Mouse (Mus musculus): ENCODE results near the gene Ccdc58.
"Not testable (repeated sequence)": the region's sequence is repeated elsewhere in the genome, so short reads cannot be mapped to it uniquely, and the experiment has no call there.

The Ccdc58 gene

DNA sequence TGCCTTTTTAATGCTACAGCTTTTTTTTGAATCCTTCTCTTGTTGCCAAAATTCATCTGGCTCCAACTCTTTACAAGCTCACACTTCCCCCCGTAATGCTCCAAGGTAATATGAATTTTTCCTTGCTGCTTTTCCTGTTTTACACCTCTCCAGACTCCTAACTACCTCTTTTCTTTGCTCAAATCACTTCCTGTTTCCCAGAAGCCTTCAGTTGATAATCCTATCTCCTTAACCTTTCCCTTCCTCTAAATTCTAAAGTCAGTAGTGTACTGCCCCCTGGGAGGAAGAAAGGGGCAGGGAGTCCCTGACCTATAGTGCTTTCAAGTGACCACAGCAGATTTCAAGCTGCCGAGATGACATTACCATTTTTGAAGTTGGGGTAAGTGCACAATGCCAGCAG is 3.8 kb upstream of the Ccdc58 start:
- ChIA-PET CTCF (interaction anchor here in 2 of 4 experiments (0.5 to 0.9 kb wide), 2 partner anchors 11 to 12 kb away, joined by 3 to 5 read pairs; no protein-coding TSS in a partner anchor), POLR2A (interaction anchor here (0.6 to 2.8 kb wide), 17 partner anchors 8 to 295 kb away, joined by 3 to 13 read pairs (median 3); partner anchors contain the start of gene Wdr5b (in 2 of the 4))

DNA sequence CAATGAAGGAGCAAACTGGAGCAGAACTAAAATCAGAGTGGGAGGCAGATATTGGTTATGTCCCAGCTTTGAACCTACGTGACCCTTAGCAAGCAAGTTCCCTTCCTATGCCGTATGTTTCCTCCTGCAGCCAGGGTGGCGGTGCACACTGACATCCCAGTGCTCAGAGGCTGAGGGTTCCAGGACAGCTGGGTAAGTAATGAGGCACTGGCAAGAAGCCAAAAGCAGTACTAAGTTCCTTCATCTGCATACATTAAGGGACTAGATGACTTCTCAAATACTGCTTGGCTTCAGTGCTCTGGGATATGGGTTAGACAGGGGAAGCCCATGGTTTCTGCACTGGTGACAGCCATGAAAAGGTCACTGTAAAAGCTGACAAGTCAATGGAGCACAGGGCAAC is 3.1 kb upstream of the Ccdc58 start:
- POLR2A ChIA-PET, result interaction anchor here (0.7 to 2.8 kb wide), 14 partner anchors 9 to 296 kb away, joined by 3 to 13 read pairs (median 4); partner anchors contain the start of gene Wdr5b (in 2 of the 4)

DNA sequence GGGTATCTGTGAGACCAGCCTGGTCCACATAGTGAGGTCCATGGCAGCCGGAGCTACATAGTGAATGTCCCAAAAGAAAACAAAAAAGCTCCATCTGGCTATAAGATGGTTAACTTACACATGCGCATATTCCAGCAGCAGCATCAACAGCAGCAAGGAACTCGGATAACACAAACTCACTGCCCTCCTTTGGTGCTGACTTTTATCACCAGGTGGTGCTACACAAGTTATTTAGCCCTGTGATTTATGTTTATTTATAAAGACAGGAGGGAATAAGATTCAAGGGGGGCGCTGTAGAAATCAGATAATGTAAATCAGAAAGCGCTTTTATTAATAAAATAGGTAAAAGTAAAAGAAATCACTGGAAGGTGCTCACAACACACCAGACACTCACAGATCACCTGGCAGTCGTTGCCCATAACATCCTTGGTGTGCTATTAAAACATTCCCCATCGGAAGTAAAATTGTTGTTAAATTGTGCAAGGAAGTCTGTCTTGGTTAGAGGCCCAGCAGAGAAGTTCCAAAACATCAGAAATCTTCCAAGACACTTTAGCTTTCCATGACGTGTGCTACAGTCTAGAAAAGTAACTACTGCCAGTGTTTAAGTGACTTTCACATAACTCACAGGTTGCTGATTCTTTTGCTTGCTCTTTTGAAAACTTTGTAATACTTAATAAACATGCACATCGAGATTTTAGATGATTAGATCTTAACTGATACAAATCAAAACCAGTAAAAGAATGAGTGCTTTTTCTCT is 1.5 kb upstream of the Ccdc58 start:
- CTCF ChIA-PET, result no interaction called here

More for the DNA sequence above, 3.1 kb upstream of the Ccdc58 start:
- CTCF ChIA-PET, result interaction anchor here in 1 of 4 experiments (0.6 kb wide), 1 partner anchor 178 kb away, joined by 4 read pairs; no protein-coding TSS in a partner anchor

DNA sequence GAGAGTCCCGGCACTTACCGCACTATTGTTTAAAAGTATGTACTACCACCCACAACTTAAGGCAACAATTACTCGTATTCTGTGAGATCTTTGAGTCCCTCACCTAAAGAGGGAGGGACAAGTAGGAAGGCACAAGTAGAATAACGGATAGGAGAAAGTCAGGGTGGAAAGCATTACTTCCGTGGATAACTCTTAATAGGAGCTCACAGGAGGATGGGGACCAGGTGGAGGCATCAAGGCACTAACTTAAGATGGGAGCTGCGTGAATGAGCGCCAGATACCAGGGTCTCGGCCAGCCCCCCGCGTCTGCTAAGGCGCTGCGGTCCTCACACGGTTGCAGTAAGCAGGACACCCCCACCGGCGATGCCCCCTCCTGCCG is 425 bp upstream of the Ccdc58 start:
- CTCF ChIA-PET, result no interaction called here
- POLR2A ChIA-PET, result interaction anchor here in 3 of 4 experiments (0.5 to 3.5 kb wide), 42 partner anchors 7 to 1743 kb away, joined by 3 to 48 read pairs (median 4); partner anchors contain the start of genes Wdr5b (in 3 of the 3) and Iqcb1 (in 1 of the 3)

More for the DNA sequence above, 1.5 kb upstream of the Ccdc58 start:
- POLR2A ChIA-PET, result interaction anchor here in 3 of 4 experiments (0.5 to 3.5 kb wide), 24 partner anchors 8 to 529 kb away, joined by 3 to 48 read pairs (median 5); partner anchors contain the start of gene Wdr5b (in 1 of the 3)

DNA sequence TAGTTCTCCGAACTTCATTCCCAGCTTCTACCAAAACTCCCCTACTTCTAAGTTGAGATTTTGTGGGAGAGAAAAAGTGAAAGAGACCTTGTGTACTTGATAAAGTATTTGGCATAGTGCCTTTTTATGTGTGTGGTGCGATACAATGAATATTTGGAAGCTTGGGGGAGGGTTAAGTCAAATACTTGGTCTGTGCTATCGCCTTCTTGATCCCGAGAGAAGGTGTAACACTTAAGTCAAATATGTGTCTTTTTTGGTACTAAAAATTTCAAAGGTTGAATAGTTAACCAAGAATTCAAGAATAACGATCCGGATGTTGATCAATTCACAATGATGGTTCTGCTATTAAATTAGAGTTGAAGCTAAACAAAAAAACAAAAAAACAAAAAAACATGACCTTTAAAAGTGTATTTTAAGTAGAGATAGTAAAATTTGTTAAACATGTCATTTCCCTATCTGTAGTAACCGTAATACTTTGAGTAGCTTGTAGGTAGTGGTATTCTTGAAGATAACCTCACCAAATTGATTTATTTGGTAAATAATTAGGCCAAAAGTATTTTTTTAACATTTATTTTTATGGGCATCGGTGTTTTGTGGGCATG is 1.0 kb downstream of the Ccdc58 start:
- POLR2A ChIA-PET, result interaction anchor here (0.6 to 3.5 kb wide), 40 partner anchors 7 to 756 kb away, joined by 3 to 48 read pairs (median 5); partner anchors contain the start of genes Wdr5b (in 2 of the 4) and Iqcb1 (in 1 of the 4)
- CTCF ChIA-PET, result no interaction called here

DNA sequence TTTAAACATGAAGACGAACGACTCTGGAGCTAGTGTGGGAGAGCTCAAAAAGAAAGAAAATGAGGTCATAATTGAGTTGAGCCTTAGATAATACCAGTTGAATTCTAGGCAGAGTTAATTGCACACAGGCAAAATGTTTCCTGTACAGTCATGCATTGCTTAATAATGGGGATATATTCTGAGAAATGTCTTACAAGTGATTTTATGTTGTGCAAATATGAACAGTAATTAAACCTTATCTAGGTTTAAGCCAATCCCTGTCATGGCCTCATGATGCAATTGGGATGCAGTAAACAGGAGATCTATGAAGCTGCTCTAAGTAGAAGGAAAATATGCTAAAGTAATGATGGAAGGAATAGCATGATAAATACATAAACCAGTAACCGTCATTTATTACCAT is 3.3 kb downstream of the Ccdc58 start:
- ChIA-PET POLR2A (interaction anchor here in 3 of 4 experiments (0.7 to 2.7 kb wide), 9 partner anchors 11 to 640 kb away, joined by 3 to 15 read pairs (median 3); partner anchors contain the start of gene Wdr5b (in 1 of the 3)), CTCF (interaction anchor here in 1 of 4 experiments (0.6 kb wide), 1 partner anchor 741 kb away, joined by 4 read pairs; no protein-coding TSS in a partner anchor)

DNA sequence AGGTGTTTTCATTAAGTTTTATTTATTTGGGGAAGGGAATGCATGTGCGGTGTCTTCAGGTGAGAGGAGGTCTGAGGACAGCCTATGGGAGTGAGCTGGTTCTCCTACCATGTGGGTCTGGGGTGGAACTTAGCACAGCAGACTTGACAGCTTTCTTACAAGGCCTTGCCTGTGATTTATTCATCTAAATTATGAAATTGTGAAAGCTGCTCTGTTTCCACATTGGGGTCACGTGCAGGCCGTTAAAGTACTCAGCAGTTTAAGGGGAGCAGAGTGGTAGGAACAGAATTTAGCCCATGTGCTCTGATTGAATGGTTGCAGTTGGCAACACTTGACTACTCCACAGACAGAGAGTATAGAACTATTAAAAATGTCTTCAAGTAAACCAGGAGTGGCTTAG is 8.4 kb downstream of the Ccdc58 start:
- ChIA-PET POLR2A (interaction anchor here in 3 of 4 experiments (0.7 to 4.0 kb wide), 11 partner anchors 8 to 1690 kb away, joined by 3 to 25 read pairs (median 4); partner anchors contain the start of genes Ccdc58 (in 1 of the 3) and Fam162a (in 1 of the 3)), CTCF (interaction anchor here in 2 of 4 experiments (0.5 to 0.7 kb wide), 3 partner anchors 17 to 434 kb away, joined by 4 to 6 read pairs (median 5); no protein-coding TSS in a partner anchor)

DNA sequence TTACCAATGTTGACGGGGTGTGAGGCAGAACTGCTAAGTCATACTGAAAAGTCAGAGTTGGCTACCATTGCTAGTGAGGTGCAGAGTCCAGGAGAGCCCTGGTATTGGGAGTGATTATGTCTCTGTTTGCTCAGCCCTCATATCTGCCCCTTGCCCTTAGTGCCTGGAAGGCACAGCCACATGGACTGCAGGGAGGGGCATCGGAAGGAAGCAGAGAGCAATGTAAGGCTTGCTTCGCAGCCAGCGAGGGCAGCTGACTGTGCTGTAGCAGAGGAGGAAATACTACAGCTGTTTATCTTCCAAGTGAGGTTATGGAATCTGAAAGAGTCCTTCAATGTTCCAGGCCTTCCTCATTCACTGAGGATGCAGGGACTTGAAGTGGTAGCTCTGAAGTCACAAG is 16.4 kb downstream of the Ccdc58 start:
- CTCF ChIA-PET, result no interaction called here
- POLR2A ChIA-PET, result interaction anchor here in 3 of 4 experiments (0.6 to 6.8 kb wide), 12 partner anchors 8 to 104 kb away, joined by 3 to 48 read pairs (median 6); partner anchors contain the start of genes Ccdc58 (in 2 of the 3) and Fam162a (in 2 of the 3)

DNA sequence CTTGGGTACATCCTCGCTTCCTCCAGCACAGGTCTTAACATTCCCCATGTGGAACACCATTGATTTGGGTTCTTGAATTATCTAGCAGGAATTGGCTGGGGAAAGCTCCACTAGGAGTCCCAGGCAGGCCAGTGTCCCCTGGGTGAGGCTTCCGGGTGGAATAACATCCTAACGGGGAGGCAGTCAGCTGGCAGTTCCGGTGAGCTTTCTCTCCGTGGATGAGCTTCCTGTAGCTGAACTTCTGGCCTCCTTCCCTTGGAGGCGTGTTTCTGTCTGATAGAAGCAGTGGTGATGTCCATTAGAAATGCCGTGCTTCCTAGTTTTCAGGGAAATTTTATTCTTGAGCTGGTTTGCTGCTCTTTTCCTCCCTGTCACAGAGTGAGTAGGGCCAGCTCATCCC is 17.6 kb downstream of the Ccdc58 start:
- POLR2A ChIA-PET, result interaction anchor here in 3 of 4 experiments (0.6 to 6.8 kb wide), 13 partner anchors 8 to 381 kb away, joined by 3 to 48 read pairs (median 5); partner anchors contain the start of genes Ccdc58 (in 2 of the 3) and Fam162a (in 2 of the 3)
- CTCF ChIA-PET, result interaction anchor here in 1 of 4 experiments (0.8 kb wide), 1 partner anchor 548 kb away, joined by 3 read pairs; the partner anchor contains the start of gene Sema5b

DNA sequence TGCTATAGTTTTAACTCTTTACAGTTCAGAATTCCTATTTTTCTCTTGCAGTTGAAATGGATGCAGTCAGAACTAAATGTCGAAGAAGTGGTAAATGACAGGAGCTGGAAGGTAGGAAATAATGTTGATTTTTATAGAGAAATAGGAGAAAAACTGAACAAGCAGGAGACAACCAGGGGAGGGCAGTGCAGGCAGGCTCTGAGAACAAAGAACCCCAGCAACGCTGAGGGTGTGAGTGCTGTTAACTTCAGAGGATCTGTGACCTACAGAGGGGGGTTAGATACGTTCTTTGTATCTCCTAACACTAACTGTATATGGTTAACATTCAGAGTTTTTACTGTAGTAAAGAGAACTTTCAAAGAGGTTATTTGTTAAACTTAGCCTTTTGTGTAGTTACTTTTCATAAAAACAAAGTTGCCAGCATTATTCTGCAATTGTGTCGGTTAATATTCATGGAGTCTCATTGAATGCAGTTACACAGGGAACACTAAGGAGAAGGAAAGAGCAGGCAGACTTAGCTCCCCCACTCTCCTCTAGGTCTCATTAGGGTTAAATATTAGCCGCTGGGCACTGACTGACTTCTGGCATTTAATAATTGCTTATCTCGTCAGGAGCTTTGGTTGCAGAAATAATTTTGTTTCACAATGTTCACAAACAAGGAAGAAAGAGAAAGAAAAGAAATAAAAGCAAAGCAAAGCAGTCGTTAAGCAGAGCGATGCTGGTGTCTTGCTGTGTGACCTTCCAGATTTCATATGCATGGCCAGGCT is 18.5 kb downstream of the Ccdc58 start:
- CTCF ChIA-PET, result no interaction called here
- POLR2A ChIA-PET, result interaction anchor here in 2 of 4 experiments (0.6 to 6.8 kb wide), 11 partner anchors 8 to 536 kb away, joined by 3 to 48 read pairs (median 5); partner anchors contain the start of genes Ccdc58 (in 2 of the 2) and Fam162a (in 2 of the 2)

DNA sequence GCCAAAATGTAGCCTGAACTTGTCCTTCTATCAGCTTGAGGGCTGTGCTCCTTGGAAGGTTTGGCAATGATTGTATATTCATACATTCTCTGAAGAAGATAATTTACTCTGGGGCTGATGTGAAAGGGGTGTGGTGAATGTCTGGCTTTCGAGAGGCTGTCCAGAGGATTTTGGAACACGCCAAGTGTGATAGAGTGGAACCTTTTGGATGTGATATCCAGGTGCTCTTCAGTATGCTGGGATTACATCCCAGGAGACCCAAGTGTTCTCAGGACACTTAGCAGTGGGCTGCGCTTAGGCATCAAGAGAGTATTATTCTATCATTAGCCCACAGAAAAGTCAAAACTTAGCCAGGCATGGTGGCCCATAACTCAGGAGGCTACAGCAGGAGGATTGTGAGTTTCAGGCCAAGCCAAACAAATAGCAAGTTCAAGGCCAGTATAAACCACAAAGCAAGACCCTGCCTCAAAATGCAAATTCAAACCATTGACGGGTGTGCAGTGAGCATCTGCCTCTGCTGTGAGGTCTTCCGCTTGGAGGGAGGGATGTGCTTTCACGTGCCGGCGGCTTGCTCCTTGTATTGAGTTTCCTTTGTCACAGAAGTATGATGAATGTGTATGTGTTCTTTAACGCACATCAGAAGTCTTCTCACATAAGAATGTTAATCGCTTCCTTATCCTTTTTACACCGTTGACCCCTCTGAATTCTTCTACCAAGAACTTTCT is 19.5 kb downstream of the Ccdc58 start:
- CTCF ChIA-PET, result no interaction called here
- POLR2A ChIA-PET, result interaction anchor here in 1 of 4 experiments (0.6 to 5.0 kb wide), 5 partner anchors 9 to 535 kb away, joined by 3 to 25 read pairs (median 4); no protein-coding TSS in a partner anchor

DNA sequence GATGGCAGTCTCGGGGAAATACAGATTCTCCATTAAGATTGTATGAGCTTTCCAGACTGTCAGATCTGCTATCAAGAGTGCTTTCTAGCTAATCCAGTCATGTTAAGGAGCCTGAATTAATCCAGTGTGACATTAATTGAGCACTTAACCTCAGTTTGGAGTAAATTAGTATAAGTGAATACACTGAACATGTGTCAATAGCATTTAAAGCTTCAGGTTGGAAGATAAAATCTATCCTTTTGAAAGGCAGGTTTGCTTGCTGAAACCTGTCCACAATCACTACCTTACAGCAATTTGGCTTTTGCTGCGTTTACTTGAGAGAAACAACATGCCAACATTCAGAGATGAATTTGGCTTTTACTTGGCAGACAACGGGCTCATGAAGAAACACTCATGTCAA is 22.6 kb downstream of the Ccdc58 start:
- ChIA-PET POLR2A (interaction anchor here in 2 of 4 experiments (0.6 to 1.4 kb wide), 3 partner anchors 9 to 198 kb away, joined by 3 to 4 read pairs (median 3); no protein-coding TSS in a partner anchor), CTCF (no interaction called here)

DNA sequence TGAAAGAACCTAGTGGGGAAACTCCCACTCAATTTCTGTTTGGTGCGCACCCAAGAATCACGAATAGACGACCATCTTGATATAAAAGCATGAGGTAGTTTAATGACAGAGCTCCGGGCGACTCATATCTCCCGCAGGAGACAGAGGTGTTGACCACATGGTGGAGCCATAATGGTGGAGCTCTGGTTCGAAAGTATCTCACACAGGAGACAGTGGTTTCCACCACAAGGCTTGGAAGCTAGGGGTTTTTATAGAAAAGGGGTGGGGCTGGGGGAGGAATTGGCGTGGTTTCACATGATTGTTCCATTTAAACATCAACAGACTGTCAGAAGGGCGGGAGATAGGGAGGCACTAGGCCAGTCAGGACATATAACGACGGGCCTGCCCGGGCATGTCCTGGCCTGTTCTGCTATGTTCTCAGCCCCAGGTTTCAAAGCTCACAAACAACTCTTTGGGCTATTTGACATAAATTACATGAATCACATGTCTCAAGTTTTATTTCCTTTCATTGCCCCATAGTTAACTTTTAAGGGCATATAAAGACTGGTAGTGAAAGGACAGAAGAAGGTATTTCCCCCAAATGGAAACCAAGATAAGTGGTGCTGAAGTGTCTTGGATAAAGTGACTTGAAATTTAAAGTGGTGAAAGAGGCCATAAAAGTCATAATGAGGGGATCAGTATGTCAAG is 26.5 kb downstream of the Ccdc58 start:
- CTCF ChIA-PET, result not testable (repeated sequence)
- POLR2A ChIA-PET, result interaction anchor here in 2 of 4 experiments (0.9 to 2.0 kb wide), 4 partner anchors 10 to 18 kb away, joined by 3 to 9 read pairs (median 3); no protein-coding TSS in a partner anchor

DNA sequence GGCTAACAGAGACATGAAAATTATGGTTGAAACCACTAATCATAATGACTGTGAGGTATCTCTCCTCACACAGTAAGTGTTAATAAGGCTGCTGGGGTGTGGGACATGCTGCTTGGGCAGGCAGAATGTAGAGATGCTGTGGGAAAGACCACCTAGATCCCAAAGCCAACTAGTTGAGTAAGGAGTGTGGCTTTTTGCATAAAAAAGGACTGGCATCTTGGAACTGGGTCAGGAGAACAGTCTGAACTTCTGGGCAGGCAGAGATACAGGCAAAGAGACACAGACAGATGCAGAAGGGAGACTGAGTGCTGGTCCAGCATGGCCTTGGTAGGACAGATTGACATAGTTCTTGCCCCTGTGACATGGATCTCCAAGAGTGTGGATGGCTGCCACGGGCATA is 30.0 kb downstream of the Ccdc58 start:
- POLR2A ChIA-PET, result interaction anchor here in 2 of 4 experiments (1.3 to 1.7 kb wide), 4 partner anchors 12 to 119 kb away, joined by 3 to 7 read pairs (median 5); partner anchors contain the start of genes Ccdc58 (in 1 of the 2) and Fam162a (in 1 of the 2)
- CTCF ChIA-PET, result no interaction called here

DNA sequence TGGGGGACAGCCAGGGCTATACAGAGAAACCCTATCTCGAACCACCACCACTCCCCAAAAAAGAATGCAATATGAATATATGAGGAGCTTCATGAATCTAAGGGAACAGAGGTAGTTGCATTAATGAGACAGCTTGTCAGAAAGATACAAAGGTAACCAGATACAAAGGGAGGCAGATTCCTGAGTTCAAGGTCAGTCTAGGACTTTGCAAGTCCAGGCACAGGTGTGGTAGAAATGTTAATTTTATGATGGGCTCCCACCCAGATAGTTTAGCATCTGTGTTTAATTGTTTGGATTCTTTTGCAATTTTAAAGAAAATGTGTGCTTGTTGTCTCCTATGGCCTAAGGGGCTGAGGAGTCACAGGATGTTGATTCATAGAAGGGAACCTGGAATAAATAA is 30.7 kb downstream of the Ccdc58 start:
- ChIA-PET POLR2A (interaction anchor here in 2 of 4 experiments (0.6 to 1.7 kb wide), 8 partner anchors 9 to 460 kb away, joined by 3 to 7 read pairs (median 4); partner anchors contain the start of genes Ccdc58 (in 1 of the 2) and Fam162a (in 1 of the 2)), CTCF (interaction anchor here in 1 of 4 experiments (0.6 kb wide), 1 partner anchor 139 kb away, joined by 8 read pairs; no protein-coding TSS in a partner anchor)

DNA sequence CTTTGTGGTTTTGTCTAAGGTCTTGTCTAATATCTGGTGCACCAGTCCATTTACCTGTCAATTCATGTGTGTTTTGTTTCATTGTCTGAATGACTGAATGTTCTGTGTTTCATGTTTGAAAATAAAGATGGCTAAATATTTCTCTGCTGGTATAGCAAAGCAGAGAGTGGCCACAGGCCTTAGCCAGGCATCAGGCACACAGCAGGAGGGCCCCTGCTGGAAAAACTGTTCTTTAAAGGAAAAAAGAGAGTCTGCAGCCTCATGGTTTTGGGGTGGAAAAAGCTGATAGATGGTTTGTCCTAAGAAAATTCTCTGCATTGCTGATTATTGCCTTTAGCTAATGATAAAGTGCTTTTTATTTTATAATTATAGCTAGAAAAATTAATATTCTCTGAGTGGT is 40.0 kb downstream of the Ccdc58 start:
- CTCF ChIA-PET, POLR2A ChIA-PET: not testable (repeated sequence)

All from embryonic stem cell, embryonic (primary cell).